Mouse (Mus musculus): ENCODE data around the gene Tfrc.

Tfrc gene

GRCm38 (mm10) chr16:32647712-32648111 is 39.0 kb downstream of the Tfrc start:
- DNase-seq (ENCODE audit: low spot score in 2 of 2), result no peak

DNA sequence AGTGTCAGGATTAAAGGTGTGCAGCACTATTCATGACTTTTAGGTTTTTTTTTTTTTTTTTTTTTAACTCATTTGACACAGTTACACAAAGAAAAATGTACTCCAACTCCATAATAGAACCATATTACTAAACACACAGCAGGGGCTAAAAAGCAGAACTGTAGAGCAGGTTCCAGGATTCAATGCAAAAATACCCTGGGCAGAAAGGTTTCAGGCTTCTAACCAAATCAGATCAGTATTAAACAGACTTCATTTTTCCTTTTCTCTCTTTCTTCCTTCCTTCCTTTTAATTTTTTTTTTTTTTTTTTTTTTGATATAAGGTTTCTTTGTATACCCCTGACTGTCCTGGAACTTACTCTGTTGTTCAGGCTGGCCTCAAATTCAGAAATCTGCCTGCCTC is 41.7 kb downstream of the Tfrc start:
- DNase-seq (ENCODE audit: low spot score in 2 of 2), result no peak

DNA sequence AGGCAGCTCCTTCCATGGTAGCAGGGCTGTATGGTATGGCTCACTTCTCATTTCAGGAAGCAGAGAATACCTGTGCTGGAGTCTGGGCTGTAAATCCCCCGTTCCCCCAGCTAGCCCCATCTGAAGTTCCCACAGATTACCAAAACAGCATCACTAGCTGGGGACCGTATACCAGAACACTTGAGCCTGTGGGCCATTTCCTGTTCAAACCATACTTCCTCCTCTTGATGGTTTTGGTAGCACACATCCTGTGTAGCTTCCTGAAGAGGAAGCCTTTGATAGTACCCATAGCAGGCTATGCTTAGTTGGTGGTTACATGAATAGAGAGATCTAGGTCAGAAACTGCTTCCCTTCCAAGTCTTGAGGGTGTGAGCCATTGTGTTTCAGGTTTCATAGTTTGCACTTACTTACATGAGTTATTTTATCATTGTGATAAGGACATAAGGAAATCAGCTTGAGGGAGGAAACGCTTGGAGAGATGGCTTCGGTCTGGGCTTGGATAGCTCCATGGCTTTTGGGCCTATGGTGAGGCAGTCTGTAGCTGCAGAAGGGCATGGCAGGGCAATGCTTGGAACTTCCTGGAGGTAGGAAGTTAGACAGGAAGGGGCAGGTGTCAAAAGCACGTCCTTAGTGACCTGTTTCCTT is 42.4 kb downstream of the Tfrc start:
- no peak for DNase-seq (ENCODE audit: low spot score in 2 of 2)

DNA sequence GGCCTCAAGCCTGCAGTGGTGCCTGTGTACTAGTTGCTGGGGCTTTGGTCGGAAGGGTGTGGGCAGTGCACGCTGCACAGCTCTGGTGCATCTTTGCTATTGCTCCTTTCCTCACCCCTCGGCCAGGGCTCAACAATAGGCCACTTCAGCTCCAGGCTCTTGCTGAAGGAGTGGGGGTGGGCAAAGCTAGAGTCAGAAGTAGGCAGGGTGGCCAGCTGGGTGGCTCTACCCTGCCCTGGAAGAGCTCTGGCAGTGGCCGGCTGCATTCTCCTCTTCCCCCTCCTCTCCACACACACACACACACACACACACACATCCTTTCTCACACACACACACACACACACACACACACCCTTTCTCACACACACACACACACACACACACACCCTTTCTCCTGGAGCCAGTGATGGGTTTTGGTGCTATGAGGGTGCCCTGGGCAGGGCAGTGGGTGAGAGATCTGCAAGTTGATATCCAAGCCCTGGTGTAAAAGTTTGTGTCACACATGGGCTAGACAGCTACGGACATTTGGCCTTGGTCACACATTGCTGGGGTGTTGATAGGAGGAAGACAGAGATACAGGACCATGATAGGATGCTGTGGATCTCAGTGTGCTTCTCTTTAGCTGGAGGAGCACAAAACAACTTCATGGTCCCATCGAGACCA is 45.5 kb downstream of the Tfrc start:
- DNase-seq (ENCODE audit: low spot score in 2 of 2), result no peak

- DNase-seq (ENCODE audit: low spot score in 2 of 2), result peak in 1 of 2 experiments; percentile 11
Measured at GRCm38 (mm10) chr16:32655534-32655933, 46.8 kb downstream of the Tfrc start.

DNA sequence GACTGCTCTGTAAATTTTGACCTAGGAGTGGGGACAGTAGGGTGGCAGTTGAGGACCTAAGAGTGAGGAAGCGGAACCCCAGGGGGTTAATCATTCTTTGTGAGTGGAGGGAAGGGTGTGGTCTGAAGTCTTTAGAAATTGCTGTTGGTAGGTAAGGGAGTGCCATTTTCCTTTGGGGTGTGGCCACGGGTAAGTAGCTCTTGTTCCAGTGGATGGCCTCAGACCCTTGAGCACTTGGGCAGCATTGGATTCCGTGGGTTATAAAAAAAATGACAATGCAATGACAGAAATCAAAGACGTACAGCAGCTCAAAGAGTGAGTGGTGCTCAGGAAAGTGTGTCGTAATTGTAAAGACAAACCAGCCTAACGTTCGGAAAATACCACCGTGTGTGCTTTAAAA is 47.6 kb downstream of the Tfrc start:
- no peak for DNase-seq (ENCODE audit: low spot score in 2 of 2)

GRCm38 (mm10) chr16:32656794-32657193 is 48.1 kb downstream of the Tfrc start:
- peak in 1 of 2 experiments; percentile 12 for DNase-seq (ENCODE audit: low spot score in 2 of 2)

- DNase-seq (ENCODE audit: low spot score in 2 of 2), result peak in 1 of 2 experiments; percentile 11
Measured at GRCm38 (mm10) chr16:32657498-32658250, 49.0 kb downstream of the Tfrc start.

DNA sequence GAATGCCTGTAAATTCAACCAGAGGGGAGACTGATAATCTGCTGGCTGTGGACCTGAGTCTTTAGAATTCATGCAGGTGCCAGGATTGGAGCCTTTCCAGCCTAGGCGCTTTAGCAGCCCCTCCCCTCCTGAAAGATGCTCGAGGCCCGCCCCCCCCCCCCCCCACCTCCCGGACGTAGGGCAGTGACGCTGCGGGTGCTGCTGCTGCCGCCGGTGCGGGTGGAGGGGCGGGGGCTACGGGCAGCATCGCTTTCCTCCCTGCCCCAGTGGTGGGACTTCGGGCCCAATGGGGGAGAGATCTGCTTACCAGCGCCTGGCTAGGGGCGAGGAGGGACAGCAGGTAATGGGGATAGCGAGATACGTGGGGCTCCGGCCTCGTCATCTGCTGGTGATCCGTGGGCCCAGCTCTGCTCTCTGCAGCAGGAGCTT is 50.0 kb downstream of the Tfrc start:
- DNase-seq (ENCODE audit: low spot score in 2 of 2), result peak in 1 of 2 experiments; percentile 24

- DNase-seq (ENCODE audit: low spot score in 2 of 2), result peak in 1 of 2 experiments; percentile 48
Measured at GRCm38 (mm10) chr16:32659385-32659784, 50.7 kb downstream of the Tfrc start.

DNA sequence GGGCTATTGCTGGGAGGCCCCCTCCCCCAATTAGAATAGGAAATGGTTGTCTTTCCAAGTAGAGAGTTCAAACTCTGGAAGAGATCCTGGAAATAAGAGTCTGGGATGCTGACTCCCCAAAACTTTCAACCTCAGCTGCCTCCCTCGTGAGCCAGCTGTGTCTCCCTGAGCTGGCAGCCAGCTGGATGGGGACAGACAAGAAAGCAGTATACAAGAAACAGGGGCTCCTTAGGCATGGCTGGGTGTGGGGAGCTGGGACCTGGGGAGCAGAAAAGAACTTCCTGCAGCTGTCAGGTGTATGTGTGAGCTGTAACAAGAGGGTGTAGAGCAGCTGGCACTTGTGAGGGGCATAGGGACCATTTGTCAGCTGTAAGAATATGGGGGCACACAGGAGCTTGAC is 51.4 kb downstream of the Tfrc start:
- DNase-seq (ENCODE audit: low spot score in 2 of 2), result peak in 1 of 2 experiments; percentile 12

DNA sequence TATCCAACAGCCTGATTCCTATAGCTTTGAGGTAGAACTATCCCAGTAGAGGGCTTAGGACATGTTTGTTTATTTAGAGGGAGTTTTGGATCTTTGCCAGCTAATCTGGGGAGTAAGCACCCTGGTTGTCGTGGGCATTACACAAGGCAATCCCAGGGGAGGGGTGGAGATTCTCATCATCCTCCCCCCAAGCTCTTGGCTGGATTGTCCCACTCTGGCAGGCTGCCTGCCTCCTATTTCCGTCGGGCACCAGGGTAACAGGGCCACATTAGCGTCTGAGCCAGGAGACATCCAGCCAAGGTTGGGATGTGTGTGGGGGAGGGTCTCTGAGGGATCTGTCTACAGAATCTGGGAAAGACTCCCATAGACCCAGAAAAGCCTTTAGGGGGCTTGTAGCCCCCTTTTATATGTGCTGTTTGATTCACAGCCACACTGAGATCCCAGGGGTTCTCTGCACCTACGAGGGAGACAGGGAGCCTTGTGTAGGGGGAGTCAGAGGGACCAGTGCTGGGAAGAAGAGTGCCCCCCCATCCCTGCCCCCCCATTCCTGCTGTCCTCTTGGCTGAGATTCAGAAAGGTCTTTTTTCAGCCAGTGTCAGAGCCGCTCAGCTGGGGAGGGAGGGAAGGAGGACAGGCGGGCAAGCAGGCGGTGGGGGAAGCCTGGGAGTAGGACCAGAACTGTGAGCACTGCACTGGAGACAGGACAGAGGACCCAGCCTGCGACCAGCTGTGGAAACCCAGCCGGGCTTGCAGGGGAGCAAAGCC is 52.0 kb downstream of the Tfrc start:
- peak in 1 of 2 experiments; percentile 25 for DNase-seq (ENCODE audit: low spot score in 2 of 2)

GRCm38 (mm10) chr16:32661493-32661921 is 52.8 kb downstream of the Tfrc start:
- peak in 1 of 2 experiments; percentile 16 for DNase-seq (ENCODE audit: low spot score in 2 of 2)

DNA sequence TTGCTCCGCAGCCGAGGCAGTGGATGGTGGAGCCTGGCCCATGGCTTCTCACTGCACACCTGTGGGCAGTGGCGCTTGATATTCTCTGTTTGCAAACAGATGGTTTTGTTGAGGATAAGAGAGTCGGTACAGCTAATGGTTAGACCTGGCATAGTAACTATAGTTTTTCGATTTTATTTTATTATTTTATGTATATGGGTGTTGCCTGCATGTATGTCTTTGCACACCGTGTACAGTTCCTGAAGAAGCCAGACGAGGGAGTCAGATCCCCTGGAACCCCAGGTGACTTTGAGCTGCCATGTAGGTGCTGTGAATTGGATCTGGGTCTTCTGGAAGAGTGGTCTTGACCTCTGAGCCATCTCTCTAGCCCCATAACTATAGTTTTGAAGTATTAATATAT is 53.7 kb downstream of the Tfrc start:
- no peak for DNase-seq (ENCODE audit: low spot score in 2 of 2)

DNA sequence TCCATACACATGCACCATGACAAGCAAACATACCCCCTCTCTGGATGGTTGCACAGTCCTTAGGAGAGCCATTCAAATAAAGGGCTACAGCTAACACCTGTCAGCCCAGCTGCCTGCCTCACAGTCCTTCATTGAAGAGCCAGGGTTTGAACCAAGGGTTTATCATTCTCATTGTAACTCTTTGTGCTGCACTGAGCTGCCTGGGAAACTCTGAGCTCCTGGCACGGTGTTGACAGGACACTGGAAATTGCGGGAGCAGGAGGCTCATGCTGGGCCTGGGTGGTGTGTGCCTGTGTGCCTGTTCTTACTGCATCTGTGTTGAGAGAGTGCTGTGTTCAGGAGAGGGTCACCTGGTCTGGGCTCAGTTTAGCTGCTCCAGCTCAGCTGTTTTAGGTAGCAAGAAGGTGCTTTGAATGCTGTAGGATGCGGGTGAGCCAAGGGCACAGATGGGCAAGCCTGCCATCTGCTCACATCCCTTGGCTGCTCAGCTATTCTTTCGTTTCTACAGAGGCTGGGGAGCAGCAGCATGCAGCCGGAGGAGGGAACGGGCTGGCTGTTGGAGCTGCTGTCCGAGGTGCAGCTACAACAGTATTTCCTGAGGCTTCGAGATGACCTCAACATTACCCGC is 54.6 kb downstream of the Tfrc start:
- peak in 1 of 2 experiments; percentile 13 for DNase-seq (ENCODE audit: low spot score in 2 of 2)

GRCm38 (mm10) chr16:32664211-32664610 is 55.5 kb downstream of the Tfrc start:
- DNase-seq (ENCODE audit: low spot score in 2 of 2), result peak in 1 of 2 experiments; percentile 11

DNA sequence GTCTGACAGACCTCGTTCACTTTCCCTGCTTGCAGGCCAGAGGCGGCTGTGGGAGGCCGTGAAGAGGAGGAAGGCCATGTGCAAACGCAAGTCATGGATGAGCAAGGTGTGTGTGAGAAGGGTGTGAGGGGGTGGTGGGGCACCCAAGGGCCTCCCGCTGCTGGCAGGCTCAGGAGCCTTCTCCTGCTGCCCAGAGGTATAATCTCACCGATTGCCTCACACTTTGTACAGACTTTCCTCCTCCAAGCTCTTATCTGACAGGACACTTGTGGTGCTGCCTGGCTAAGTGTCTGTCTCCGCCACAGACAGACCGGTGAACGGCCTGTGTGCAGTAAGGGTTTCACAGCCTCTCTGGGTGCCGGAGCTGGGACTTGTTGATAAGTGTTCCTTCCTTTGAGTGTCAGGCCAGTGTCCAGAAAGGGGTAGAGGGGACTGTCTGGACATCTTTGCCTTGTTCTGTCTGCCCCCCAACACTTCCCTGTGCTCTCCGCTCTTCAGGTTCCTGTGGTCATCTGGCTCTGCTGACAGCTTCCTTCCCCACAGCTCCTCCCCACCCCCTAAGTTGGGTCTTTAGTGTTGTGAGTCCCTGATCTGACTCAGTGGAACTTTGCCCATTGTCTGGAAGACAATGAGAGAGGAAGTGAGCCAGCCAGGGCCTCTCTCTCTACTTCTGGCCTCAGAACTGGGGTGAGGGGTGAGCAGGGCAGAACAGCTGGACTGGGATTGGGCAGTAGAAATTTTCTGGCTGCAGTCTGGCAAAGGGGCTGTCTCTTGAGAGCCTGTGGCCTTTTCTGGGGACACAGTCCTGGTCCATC is 57.3 kb downstream of the Tfrc start:
- DNase-seq (ENCODE audit: low spot score in 2 of 2), result peak; percentile 72 to 82

- peak in 1 of 2 experiments; percentile 11 for DNase-seq (ENCODE audit: low spot score in 2 of 2)
Measured at GRCm38 (mm10) chr16:32666671-32667551, 58.2 kb downstream of the Tfrc start.

GRCm38 (mm10) chr16:32667552-32667872 is 58.8 kb downstream of the Tfrc start:
- DNase-seq (ENCODE audit: low spot score in 2 of 2), result no peak

DNA sequence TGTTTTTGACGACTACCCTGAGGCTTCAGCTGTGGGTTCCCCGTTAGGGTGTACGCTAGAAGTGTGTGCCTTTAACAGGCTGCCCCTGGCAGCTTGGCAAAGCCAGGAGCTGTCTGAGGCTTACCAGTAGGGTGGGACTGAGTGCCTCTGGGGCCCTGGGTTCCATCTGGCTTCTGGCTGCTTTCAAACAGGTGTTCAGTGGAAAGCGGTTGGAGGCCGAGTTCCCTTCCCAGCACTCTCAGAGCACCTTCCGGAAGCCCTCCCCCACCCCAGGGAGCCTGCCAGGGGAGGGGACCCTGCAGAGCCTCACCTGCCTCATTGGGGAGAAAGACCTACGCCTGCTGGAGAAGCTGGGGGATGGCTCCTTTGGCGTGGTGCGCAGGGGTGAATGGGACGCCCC is 59.3 kb downstream of the Tfrc start:
- peak in 1 of 2 experiments; percentile 16 for DNase-seq (ENCODE audit: low spot score in 2 of 2)

Data from spleen, postnatal 4 days (tissue).